16 mouse cellular contexts compared by ENCODE assay signal in genomic region chr16:57366941-57367694, GRCm38 (mm10). TPM values are rescaled to one million over a fixed set of nuclear protein-coding genes. Genes with fewer than 3 reads are reported as not detected.
A peak's percentile ranks its signal among the peaks of the same experiment; 100 is the strongest.
DNase-seq lines count a peak whose midpoint lies in the region; ATAC-seq lines count a peak whose summit lies in the region.
"Had no signal": no experiment of that assay in that cellular context is flagged by ENCODE, and none has a peak within 500 bp of the region (broad histone marks: within the 10 kb centered on the region; RNA-seq: fewer than 3 reads in every experiment).

No protein-coding gene starts in this region.

- H3K36me3 ChIP-seq in heart, embryonic 13.5 days, result no peaks in the 10 kb centered on the region
- no peaks in the 10 kb centered on the region for H3K36me3 ChIP-seq in embryonic facial prominence, embryonic 10.5 days (replicated peaks)
- no peaks in the 10 kb centered on the region for H3K36me3 ChIP-seq in limb, embryonic 12.5 days
- H3K36me3 ChIP-seq: lung, embryonic 15.5 days; midbrain, embryonic 12.5 days; neural tube, embryonic 12.5 days had no signal

- intact Hi-C loops in heart, postnatal 10 days (cut with DNase I), result no loop called here

- WGBS in heart, embryonic 13.5 days, result 68% methylated on average over 18 of the region's 18 CpGs
- WGBS in embryonic facial prominence, embryonic 10.5 days, result 44% methylated on average over 18 of the region's 18 CpGs
- 24% methylated on average over 18 of the region's 18 CpGs for WGBS in limb, embryonic 12.5 days

- DNase-seq in heart, postnatal 10 days, result no peak
- peak; percentile 60 for DNase-seq in Muller cell, postnatal 12 days (ENCODE audit: inconsistent ontology term)
- DNase-seq in embryonic facial prominence, embryonic 10.5 days (ENCODE audit: low spot score), result no peak
- no peak for DNase-seq in adrenal gland, postnatal 25 days
- no peak for DNase-seq in right cerebral cortex, postnatal 10 days (ENCODE audit: low spot score in 2 of 2)
- DNase-seq in frontal cortex, postnatal 14 days (ENCODE audit: low spot score in 2 of 2), result no peak
- DNase-seq: adrenal gland, adult 2 months; cerebellum, adult 11 months; layer of hippocampus, adult 9-11 months; thymus, postnatal 25 days had no signal

- H3K9me3 ChIP-seq in heart, embryonic 13.5 days, result no peaks in the 10 kb centered on the region
- H3K9me3 ChIP-seq in embryonic facial prominence, embryonic 10.5 days, result no peaks in the 10 kb centered on the region
- no peaks in the 10 kb centered on the region for H3K9me3 ChIP-seq in limb, embryonic 12.5 days
- H3K9me3 ChIP-seq: lung, embryonic 15.5 days; midbrain, embryonic 12.5 days; neural tube, embryonic 12.5 days had no signal

- H3K4me1 ChIP-seq in heart, embryonic 13.5 days, result peaks cover 41% of the 10 kb centered on the region
- peaks cover 66% of the 10 kb centered on the region for H3K4me1 ChIP-seq in embryonic facial prominence, embryonic 10.5 days
- H3K4me1 ChIP-seq in limb, embryonic 12.5 days (replicated peaks), result peaks cover 55% of the 10 kb centered on the region

- H3K4me3 ChIP-seq in heart, embryonic 13.5 days, result no peak overlapping the region
- H3K4me3 ChIP-seq in embryonic facial prominence, embryonic 10.5 days, result no peak overlapping the region
- H3K4me3 ChIP-seq in limb, embryonic 12.5 days (replicated peaks), result no peak overlapping the region
- H3K4me3 ChIP-seq: erythroblast, embryonic 14.5 days; lung, embryonic 15.5 days; midbrain, embryonic 12.5 days; neural tube, embryonic 12.5 days had no signal

- no peak for ATAC-seq in heart, embryonic 13.5 days (ENCODE audit: extremely low read depth, insufficient number of reproducible peaks, low FRiP score, low TSS enrichment)
- ATAC-seq in limb, embryonic 12.5 days (ENCODE audit: insufficient number of reproducible peaks, insufficient read depth, low FRiP score, low TSS enrichment, low read depth), result no peak

- H3K27ac ChIP-seq in heart, embryonic 13.5 days (replicated peaks), result no peak overlapping the region
- peak overlapping the region; percentile 73 for H3K27ac ChIP-seq in embryonic facial prominence, embryonic 10.5 days (replicated peaks)
- H3K27ac ChIP-seq in limb, embryonic 12.5 days, result no peak overlapping the region
- H3K27ac ChIP-seq: lung, embryonic 15.5 days; midbrain, embryonic 12.5 days; neural tube, embryonic 12.5 days had no signal

- no peak overlapping the region for H3K4me2 ChIP-seq in heart, embryonic 13.5 days
- no peak overlapping the region for H3K4me2 ChIP-seq in limb, embryonic 12.5 days
- H3K4me2 ChIP-seq: lung, embryonic 15.5 days; midbrain, embryonic 12.5 days; neural tube, embryonic 12.5 days had no signal

- no peaks in the 10 kb centered on the region for H3K27me3 ChIP-seq in heart, embryonic 13.5 days (replicated peaks)
- no peaks in the 10 kb centered on the region; the same call in 1 of the 2 replicates for H3K27me3 ChIP-seq in embryonic facial prominence, embryonic 10.5 days (replicated peaks; ENCODE audit: low read depth, poor library complexity, severe bottlenecking)
- no peaks in the 10 kb centered on the region for H3K27me3 ChIP-seq in limb, embryonic 12.5 days
- H3K27me3 ChIP-seq: lung, embryonic 15.5 days; midbrain, embryonic 12.5 days; neural tube, embryonic 12.5 days had no signal

- H3K9ac ChIP-seq in heart, embryonic 13.5 days, result peak overlapping the region; percentile 41; the same call in 1 of the 2 replicates
- peak overlapping the region; percentile 3; the same call in 1 of the 2 replicates for H3K9ac ChIP-seq in limb, embryonic 12.5 days (replicated peaks)
- H3K9ac ChIP-seq: lung, embryonic 15.5 days; midbrain, embryonic 12.5 days; neural tube, embryonic 12.5 days had no signal

RNA-seq across cellular contexts. Expression of gene Filip1l, which starts 14.2 kb away (rescaled TPM):
- polyA plus RNA-seq in heart, embryonic 13.5 days (2015; fragmentation: Nextera tagmentation; extraction: Ambion mirVana), result 19.3 and 21.0 TPM in 2 replicates
- total RNA-seq in heart, postnatal 10 days (2021), result 10 to 100 TPM; 51.6 to 56.2 TPM
- 11.5 and 12.7 TPM in 2 replicates for polyA plus RNA-seq in embryonic facial prominence, embryonic 10.5 days (2016; fragmentation: Nextera tagmentation; extraction: Ambion mirVana)
- 25.5 and 30.4 TPM in 2 replicates for polyA plus RNA-seq in limb, embryonic 12.5 days (2016; fragmentation: Nextera tagmentation; extraction: Ambion mirVana)
- 15.5 and 17.7 TPM in 2 replicates for total RNA-seq in adrenal gland, postnatal 25 days (2021)
- polyA plus RNA-seq: erythroblast, embryonic 14.5 days had no signal
